Mouse (Mus musculus) right cerebral cortex, adult 18-20 months (tissue): Measurements from ENCODE around the gene Cdk5.
"Not testable (repeated sequence)": the region's sequence is repeated elsewhere in the genome, so short reads cannot be mapped to it uniquely, and the experiment has no call there.

Experiments used
- DNase-seq: peaks from one replicate; pipeline ENCODE4 v3.0.0; 2022; ENCODE audit warnings: mixed read lengths

Gene Cdk5

DNA sequence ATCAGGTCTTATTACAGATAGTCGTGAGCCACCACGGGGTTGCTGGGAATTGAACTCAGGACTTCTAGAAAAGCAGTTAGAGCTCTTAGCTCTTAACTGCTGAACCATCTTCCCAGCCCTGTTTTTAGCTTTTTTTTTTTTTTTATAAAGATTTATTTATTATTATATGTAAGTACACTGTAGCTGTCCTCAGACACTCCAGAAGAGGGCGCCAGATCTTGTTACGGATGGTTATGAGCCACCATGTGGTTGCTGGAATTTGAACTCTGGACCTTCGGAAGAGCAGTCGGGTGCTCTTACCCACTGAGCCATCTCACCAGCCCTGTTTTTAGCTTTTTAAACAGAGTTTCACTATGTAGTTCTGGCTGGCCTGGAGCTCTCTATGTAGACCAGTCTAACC is 27.1 kb downstream of the Cdk5 start:
- not testable (repeated sequence) for DNase-seq

DNA sequence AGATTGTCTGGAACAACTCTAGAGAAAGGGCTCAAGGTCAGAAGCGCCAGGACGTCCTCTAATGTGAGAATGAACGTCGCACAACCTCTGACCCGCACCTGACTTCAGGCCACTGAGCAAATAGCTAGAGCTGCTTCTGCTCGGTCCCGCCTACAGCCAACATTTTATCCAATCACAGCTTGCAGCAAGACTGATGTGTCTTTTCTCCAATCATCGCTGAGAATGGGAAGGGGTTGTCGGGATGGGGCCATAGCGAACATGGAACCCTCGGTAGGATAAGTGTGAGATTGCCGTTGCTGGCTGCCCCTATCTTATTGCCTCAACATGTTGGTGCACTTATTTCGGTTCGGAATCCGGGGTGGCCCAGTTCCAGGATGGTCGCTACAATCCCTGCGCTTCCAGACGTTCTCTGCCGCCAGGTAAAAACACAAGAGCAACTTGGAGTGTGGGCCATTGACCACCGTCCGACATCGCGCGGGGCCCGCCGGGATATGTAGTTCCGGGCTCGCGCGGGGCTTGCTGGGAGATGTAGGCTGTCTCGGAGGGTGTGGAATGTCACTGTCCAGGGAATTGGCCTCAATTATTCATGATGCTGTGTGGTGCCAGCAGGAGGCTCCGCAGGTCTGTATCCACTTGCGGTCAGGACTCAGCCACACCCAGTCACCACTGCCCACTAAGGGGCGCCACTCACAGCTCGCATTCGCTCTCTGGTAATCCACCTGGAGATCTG is 29.0 kb downstream of the Cdk5 start:
- DNase-seq, result peak; percentile 97

- peak; percentile 90 for DNase-seq
Measured at GRCm38 (mm10) chr5:24393392-24393997, 29.8 kb downstream of the Cdk5 start, which contains the start of gene Abcb8. Gene Abcb8, plus strand, starts transcription at chr5:24393663.

DNA sequence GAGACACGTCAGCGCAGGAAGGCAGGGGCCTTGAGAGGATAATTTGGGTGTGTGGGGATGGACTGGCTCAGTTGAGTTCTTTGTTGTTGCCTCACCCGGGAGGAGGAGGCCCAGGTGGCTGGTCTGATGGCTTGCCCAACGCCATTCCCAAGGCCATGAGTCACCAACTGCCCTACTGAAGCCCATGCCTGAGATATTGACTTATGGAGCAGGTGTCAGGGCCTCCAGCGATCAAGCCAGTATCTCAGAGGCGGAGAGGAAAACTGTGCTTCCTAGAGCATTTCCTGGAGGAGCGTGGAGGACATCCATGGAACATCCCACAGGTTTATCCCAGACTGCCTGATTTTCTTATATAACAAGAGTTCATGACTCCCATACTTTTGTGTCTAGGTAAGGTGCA is 30.6 kb downstream of the Cdk5 start:
- no peak for DNase-seq

GRCm38 (mm10) chr5:24391864-24392263 is 31.5 kb downstream of the Cdk5 start, which contains the start of gene Atg9b:
Gene Atg9b, minus strand, starts transcription at chr5:24392143.
- no peak for DNase-seq

DNA sequence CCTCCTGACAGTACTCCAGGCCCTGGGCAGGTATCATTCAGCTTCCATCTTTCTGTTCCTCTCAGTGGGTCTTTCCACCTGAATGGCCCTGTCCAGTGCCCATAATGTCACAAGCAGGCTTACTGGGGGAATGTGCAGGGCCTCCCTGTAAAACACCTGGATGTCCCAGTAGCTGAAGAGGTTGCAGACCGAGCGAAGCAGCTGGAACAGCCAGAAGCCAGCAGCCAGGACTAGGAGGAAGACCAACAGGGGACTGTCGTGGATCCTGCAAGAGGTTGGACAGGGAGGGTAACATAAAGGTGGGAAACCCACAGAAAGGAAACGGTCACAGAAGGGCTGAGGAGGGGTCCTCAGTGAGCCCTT is 33.7 kb downstream of the Cdk5 start:
- no peak for DNase-seq

DNA sequence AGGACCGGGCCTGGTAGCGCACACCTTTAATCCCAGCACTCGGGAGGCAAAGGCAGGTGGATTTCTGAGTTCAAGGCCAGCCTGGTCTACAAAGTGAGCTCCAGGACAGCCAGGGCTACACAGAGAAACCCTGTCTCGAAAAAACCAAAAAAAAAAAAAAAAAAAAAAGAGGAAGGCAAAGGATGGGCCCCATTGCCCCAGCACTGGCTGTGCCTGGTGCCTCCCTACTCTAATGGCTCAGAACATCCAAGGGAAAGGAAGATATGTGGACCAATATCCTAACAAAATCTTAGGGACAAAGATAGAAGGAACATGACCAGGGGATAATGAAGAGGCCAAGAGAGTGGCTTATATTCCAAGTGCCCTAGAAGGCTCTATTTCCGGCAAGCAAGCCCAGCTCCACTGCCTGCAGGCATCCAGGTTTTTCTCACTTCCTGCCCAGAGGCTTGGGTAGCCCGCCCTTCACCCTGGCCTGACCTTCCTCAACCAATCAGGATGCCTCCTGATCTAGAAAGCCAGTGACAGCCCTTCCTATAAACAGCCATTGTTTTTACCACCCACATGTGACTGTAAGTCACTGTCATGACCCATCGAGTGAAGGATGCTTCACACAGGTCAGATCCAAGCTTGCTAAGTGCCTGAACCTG is 34.2 kb downstream of the Cdk5 start:
- DNase-seq, result no peak

- DNase-seq, result no peak
Measured at GRCm38 (mm10) chr5:24388246-24388915, 34.9 kb downstream of the Cdk5 start.

DNA sequence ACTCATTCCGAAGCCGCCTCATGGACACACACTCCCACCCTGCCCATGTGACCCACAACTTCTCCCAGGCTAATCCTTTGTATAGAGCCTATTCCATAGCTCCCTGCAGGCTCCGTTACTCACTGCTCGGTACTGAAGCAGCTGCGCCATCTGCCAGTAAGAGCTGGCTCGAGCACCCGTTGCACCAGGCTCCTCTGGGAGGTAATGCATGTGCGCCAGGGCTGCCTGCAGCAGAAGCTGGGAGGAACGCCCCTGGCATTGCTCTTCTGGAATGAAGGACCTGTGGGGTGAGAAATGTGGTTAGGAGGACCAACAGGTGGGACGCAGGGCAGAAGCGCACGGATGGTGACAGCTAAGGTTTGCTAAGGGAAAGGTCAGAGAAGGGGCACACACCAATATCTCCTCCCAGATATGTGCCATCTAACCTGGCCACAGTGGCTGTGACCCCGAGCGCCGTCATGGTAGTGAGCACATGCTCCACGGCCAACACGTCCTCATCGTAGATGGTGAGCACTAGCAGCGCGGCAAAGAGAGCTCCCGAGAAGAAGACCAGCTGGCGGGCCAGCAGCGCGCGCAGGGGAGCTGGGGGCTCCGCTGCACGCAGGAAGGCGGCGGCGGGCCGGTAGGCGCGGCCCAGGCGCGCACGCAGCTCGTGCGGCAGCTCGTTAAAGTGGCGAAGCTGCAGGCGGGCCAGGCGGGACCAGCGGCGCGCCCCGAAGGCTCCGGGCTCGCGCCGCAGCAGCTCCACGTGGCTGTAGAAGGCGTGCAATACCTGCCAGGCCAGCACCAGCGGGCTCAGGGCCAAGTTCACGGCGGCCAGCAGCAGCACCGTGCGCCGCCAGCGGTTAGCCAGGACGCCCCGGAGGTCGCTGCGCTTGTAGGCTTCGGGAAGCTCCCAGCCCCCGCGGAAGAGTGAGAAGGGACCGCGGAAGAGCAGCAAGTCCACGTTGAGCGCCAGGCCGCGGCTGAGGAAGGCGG is 35.8 kb downstream of the Cdk5 start:
- peak; percentile 75 for DNase-seq

GRCm38 (mm10) chr5:24385887-24386550 is 37.3 kb downstream of the Cdk5 start:
- no peak for DNase-seq

- DNase-seq, result no peak
Measured at GRCm38 (mm10) chr5:24385374-24385773, 38.0 kb downstream of the Cdk5 start.

DNA sequence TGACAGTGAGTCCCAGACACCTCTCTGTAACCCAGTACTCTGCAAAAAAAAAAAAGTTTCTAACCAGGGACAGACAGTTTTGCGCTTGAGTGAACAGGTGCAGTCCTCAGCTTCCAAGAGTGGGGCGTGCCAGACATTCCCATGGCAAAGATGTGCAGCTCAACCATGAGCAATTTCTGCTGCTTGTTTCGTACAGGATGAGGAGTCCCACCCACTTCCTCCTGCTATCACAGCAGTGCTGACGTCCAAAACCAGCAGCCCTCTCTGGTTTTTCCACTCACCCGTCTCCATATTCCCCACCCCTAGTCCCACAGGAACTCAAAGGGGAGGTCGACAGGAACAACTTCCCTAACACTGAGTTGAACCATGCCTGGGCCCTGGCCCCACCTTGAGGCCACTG is 38.9 kb downstream of the Cdk5 start:
- DNase-seq, result peak; percentile 63

DNA sequence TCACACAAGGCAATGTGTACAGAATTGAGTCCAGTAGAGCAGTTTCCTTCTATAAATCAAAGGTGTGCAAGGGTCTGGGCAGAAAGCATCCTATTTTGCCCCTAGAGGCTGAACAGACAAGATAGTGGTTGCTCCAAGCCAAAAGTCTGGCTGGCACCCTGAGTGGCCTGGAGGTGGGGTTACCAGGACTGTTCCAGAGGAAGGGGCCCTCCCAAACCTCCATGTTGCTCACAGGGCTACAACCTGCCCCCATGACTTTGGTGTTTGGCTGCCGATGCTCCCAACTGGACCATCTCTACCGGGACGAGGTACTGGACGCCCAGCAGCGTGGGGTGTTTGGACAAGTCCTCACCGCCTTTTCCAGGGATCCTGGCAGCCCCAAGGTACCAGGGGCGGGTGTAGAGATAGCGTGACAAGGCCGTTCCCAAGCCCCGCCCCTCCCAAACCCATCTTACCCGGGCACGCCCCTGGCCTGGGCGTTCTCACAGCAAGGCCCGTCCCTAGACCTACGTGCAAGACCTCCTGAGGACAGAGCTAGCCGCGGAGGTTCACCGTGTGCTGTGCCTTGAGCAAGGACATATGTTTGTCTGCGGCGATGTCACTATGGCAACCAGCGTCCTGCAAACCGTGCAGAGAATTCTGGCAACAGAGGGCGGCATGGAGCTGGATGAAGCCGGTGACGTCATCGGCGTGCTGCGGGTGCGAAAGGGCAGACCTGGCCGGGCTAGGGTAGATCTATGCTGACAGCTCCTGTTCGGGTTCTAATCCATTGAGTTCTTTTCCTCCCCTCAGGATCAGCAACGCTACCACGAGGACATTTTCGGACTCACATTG is 40.1 kb downstream of the Cdk5 start:
- DNase-seq, result peak; percentile 93

GRCm38 (mm10) chr5:24381988-24382387 is 41.3 kb downstream of the Cdk5 start:
- no peak for DNase-seq

DNA sequence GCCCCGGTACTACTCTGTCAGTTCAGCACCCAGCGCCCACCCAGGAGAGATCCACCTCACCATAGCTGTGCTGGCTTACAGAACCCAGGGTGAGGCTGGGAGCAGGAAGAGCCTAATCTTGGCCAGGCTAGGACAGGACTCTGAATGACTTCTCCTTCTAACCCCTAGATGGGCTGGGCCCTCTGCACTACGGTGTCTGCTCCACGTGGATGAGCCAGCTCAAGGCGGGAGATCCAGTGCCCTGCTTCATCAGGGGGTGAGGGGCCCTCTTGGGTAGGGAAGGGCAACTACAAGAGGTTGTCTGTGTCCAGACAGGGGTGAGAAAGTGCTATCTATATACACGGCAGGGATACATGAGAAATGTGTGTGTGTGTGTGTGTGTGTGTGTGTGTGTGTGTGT is 41.8 kb downstream of the Cdk5 start:
- DNase-seq, result no peak

DNA sequence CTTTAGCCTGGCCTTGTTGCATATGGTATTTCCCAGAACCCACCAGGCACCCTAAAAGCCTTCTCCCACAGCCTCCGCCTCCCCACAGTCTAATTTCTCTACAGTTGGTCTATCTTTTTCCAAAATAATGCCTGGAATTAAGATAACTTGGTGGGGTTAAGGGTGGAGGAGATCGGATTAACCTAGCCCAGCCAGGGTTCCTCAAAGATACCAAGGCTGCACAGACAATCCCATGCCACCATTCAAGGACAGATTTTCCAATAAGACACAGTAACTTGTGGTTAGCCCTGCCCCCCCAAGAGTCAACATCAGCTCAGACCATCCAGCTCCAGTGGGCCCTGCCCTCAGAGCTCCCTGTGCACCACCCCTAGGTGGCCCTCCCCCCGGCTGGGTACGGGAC is 42.8 kb downstream of the Cdk5 start:
- no peak for DNase-seq

DNA sequence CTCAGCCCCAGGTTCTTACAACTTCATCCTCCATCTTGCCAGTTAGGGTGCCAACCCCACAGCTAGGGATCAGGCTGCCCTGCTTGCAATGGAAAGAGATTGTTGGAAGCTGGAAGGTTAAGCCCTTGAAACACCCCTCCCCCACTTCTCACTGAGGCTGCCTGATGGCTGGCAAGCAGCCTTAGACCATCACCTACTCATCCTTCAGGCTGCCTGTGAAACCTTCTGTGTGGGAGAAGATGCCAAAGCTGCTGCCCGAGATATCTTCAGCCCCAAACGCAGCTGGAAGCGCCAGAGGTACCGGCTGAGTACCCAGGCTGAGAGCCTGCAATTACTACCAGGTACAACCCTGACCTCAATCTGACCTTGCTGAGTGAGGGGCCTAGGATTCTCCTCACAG is 43.8 kb downstream of the Cdk5 start:
- peak; percentile 48 for DNase-seq

GRCm38 (mm10) chr5:24378700-24379099 is 44.6 kb downstream of the Cdk5 start:
- DNase-seq, result no peak

GRCm38 (mm10) chr5:24374666-24375328 is 48.5 kb downstream of the Cdk5 start:
- no peak for DNase-seq

GRCm38 (mm10) chr5:24374216-24374615 is 49.1 kb downstream of the Cdk5 start:
- DNase-seq, result no peak
